Mouse (Mus musculus) heart, adult 2 months (tissue): ENCODE data around the gene Ccdc9. TPM values are rescaled to one million over a fixed set of nuclear protein-coding genes. Genes with fewer than 3 reads are reported as not detected.

Experiments
- DNase-seq, 2 experiments: peaks; one replicate each; pipeline ENCODE4 v3.0.0; 2021
- H3K27ac ChIP-seq: fragments of 200-600 bp; 2 replicates; pipeline ENCODE4 v1.8.1; 2022
- H3K27me3 ChIP-seq: fragments of 200-500 bp; 2 replicates; pipeline ENCODE4 v1.6.1; 2012; ENCODE audit warnings: mild to moderate bottlenecking, low read length, inconsistent platforms, mixed read lengths; ENCODE audit not compliant: control insufficient read depth, insufficient read depth
- H3K36me3 ChIP-seq: fragments of 200-500 bp; 2 replicates; pipeline ENCODE4 v1.6.1; 2012; ENCODE audit warnings: low read length, inconsistent platforms; ENCODE audit not compliant: control insufficient read depth, insufficient read depth
- H3K4me1 ChIP-seq: fragments of 200-500 bp; 2 replicates; pipeline ENCODE4 v1.6.1; 2011; ENCODE audit warnings: low read length; ENCODE audit not compliant: control insufficient read depth, insufficient read depth
- H3K4me3 ChIP-seq: fragments of 200-600 bp; 2 replicates; pipeline ENCODE4 v1.8.1; 2022
- H3K79me2 ChIP-seq: fragments of 200-500 bp; replicated peaks from 2 replicates; pipeline ENCODE4 v1.6.1; 2012; ENCODE audit warnings: mild to moderate bottlenecking, inconsistent platforms, low read length, moderate library complexity, mixed read lengths; ENCODE audit not compliant: control insufficient read depth, insufficient read depth
- H3K9ac ChIP-seq: fragments of 200-500 bp; 2 replicates; pipeline ENCODE4 v1.6.1; 2012; ENCODE audit warnings: low read depth, mild to moderate bottlenecking, control low read depth, inconsistent platforms, low read length, mixed read lengths
- CTCF ChIP-seq: fragments of 200-600 bp; IDR thresholded peaks from 2 replicates; pipeline ENCODE4 v1.8.1; 2022; ENCODE audit warnings: antibody characterized with exemption, mild to moderate bottlenecking, moderate library complexity
- EP300 ChIP-seq: fragments of 200-500 bp; IDR thresholded peaks from 2 replicates; pipeline ENCODE4 v1.6.1; 2011; ENCODE audit warnings: low read depth, low read length, control low read depth; ENCODE audit not compliant: insufficient read depth
- POLR2A ChIP-seq: fragments of 200-500 bp; IDR thresholded peaks from 2 replicates; pipeline ENCODE4 v1.6.1; 2011; ENCODE audit warnings: mild to moderate bottlenecking, low read depth, low read length, control low read depth; ENCODE audit not compliant: insufficient read depth
- WGBS: fragments of 180-500 bp; shearing (Covaris S2); methylation state at CpG from one replicate; pipeline ENCODE4 v1.1.7; 2018; 5-methylcytosine and 5-hydroxymethylcytosine counted together
- intact Hi-C: fragments of 180-260 bp; cut with DNase I; formaldehyde crosslinking; loops from one replicate; pipeline ENCODE4 v1.15.1; 2025
- polyA plus RNA-seq: library from polyadenylated mRNA; depleted of rRNA; stranded (reverse); fragments of >200 nt; gene quantifications from 2 replicates; pipeline ENCODE4 v1.2.3, GENCODE M21; 2012
- total RNA-seq, 2 experiments: library from RNA; stranded (reverse); gene quantifications; 2 replicates each; pipeline ENCODE4 v1.2.3; 2021

Gene Ccdc9
- total and polyA plus RNA-seq, 3 experiments, result 21.8 to 46.7 (median 33.1) TPM

GRCm38 (mm10) chr7:16298927-16299326 is 12.3 kb upstream of the Ccdc9 start:
- Histone ChIP-seq H3K9ac (no peak overlapping the region), H3K4me3 (no peak overlapping the region), H3K27me3 (no peaks in the 10 kb centered on the region), H3K4me1 (peaks cover 12% of the 10 kb centered on the region), H3K79me2 (no peaks in the 10 kb centered on the region), H3K36me3 (no peaks in the 10 kb centered on the region), H3K27ac (no peak overlapping the region)
- intact Hi-C loops, result loop anchor here (10.0 kb wide), 2 partner anchors 166 to 316 kb away; partner anchors contain the start of gene Arhgap35
- DNase-seq, result no peak
- WGBS, result 79% methylated on average over 5 of the region's 5 CpGs
- no peak for TF ChIP-seq CTCF
- no peak for TF ChIP-seq EP300
- TF ChIP-seq POLR2A, result no peak

DNA sequence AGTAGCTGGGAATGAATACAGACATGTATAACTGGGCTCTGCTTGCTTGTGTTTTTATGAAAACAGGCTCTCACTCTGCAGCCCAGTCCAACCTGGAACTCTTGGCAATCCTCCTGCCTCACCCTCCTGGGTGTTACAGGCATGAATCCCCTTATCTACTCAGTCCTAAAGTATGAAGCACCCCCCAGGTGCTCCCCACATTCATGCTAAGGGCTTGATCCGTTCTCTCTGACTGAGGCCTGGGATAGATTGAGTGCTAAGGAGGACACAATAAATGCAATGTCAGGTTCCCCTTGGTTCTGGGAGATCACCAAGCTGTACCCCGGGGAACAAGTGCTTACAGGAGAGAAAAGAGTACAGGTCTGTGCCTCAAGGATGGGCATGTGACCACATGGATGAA is 11.0 kb upstream of the Ccdc9 start:
- 77% methylated on average over 2 of the region's 2 CpGs for WGBS
- peaks cover 12% of the 10 kb centered on the region for H3K4me1 ChIP-seq
- TF ChIP-seq EP300, result no peak
- TF ChIP-seq CTCF, result no peak
- TF ChIP-seq POLR2A, result no peak
- H3K27ac ChIP-seq, result peak overlapping the region; percentile 90
- no peaks in the 10 kb centered on the region for H3K79me2 ChIP-seq
- DNase-seq, result no peak
- no peak overlapping the region for H3K9ac ChIP-seq
- H3K27me3 ChIP-seq, result no peaks in the 10 kb centered on the region
- H3K4me3 ChIP-seq, result no peak overlapping the region
- intact Hi-C loops, result loop anchor here (1.0 to 10.0 kb wide), 3 partner anchors 12 to 317 kb away; partner anchors contain the start of gene Arhgap35
- H3K36me3 ChIP-seq, result no peaks in the 10 kb centered on the region

DNA sequence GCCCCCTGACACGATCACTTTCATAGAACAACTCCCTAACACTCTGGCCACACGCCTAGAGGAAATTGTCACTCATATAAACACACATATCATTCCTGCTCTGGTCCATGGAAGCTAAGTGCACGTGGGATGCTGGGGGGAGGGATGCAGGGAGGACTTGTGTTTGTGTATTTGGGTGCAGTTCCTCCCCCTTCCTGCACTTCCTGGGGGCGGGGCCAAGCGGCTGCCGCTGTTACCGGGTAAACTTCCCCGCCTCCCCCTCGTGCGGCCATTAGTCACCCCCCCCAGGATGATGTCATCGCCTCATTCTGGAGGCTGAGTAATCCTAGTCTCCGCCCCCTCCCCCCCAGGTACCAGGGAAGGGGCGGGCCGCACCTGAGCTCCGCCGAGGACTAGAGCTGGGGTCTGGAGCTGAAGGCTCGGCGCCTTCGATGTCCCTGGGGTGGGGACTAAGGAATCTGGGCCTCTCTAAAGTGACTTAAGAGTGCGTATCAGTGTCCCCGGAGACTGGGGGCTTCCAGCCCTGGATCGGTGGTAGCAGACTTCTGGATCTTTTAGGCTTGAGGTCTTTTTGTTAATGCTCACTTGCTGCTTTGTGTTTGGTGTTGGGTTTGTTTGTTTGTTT is 10.3 kb upstream of the Ccdc9 start:
- Histone ChIP-seq H3K79me2 (no peaks in the 10 kb centered on the region), H3K27ac (peak overlapping the region; percentile 90), H3K4me1 (peaks cover 12% of the 10 kb centered on the region), H3K36me3 (no peaks in the 10 kb centered on the region), H3K27me3 (no peaks in the 10 kb centered on the region), H3K4me3 (peak overlapping the region; percentile 53), H3K9ac (peak overlapping the region; percentile 35)
- TF ChIP-seq EP300 (peak; percentile 80), POLR2A (0 out of 2 replicates have a peak, but pooled peaks have one; percentile 25), CTCF (peak; percentile 55)
- intact Hi-C loops, result loop anchor here (1.0 to 10.0 kb wide), 3 partner anchors 12 to 318 kb away; partner anchors contain the start of gene Arhgap35
- WGBS, result 2% methylated on average over 22 of the region's 22 CpGs
- peak; percentile 90 to 92 for DNase-seq

DNA sequence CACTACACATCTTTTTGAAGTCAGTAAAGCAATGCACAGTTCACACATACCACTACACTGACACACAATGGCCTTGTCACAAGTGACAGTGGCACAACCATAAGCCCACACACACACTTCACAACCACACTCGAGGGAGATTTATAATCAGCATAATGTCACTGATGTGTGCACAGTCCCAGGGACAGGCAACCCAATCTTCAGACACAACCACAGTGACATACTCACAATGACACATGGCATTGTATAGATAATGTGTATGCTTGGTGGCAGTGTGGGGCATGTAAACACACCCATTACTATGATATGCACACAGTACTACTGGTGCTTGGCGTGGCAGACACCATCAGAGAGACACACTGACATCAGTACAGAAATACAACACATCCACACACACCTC is 9.6 kb upstream of the Ccdc9 start:
- TF ChIP-seq CTCF (no peak), EP300 (no peak), POLR2A (no peak)
- Histone ChIP-seq H3K27ac (peak overlapping the region; percentile 90), H3K4me3 (no peak overlapping the region), H3K36me3 (no peaks in the 10 kb centered on the region), H3K9ac (no peak overlapping the region), H3K27me3 (no peaks in the 10 kb centered on the region), H3K79me2 (no peaks in the 10 kb centered on the region), H3K4me1 (peaks cover 12% of the 10 kb centered on the region)
- WGBS, result 30% methylated on average over 2 of the region's 2 CpGs
- DNase-seq, result no peak
- intact Hi-C loops, result loop anchor here (10.0 kb wide), 2 partner anchors 169 to 319 kb away; partner anchors contain the start of gene Arhgap35

DNA sequence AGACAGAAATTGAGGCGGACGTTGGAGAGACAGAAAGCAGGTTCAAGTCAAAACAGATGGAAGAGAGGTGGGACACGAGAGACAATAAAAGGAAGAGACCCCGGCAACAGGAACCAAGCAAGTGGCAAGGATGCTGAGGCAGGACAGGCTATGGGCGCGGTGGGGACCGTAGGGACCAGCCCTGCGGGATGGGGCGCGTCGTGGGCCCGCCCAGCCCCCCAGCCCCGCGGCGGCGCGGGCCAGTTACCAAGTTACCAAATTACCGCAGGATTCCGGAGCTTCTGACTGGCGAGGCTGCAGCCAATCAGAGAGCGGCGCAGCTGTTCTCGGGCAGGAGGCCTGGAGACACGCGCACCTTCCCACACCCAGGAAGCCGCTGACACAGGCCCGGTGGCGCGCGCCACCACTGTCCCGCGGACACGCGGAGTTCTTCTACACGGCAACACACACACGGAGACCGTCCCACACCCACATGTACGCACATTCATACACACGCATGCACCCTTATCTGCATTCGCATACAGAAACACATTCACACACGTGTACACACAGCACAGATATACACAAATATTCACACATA is 8.8 kb upstream of the Ccdc9 start:
- H3K4me1 ChIP-seq, result peaks cover 12% of the 10 kb centered on the region
- peak overlapping the region; percentile 91 for H3K27ac ChIP-seq
- peak overlapping the region; percentile 47 for H3K9ac ChIP-seq
- no peaks in the 10 kb centered on the region for H3K36me3 ChIP-seq
- peak; percentile 87 to 92 for DNase-seq
- TF ChIP-seq POLR2A (0 out of 2 replicates have a peak, but pooled peaks have one; percentile 46), CTCF (no peak), EP300 (0 out of 2 replicates have a peak, but pooled peaks have one; percentile 27)
- intact Hi-C loops, result loop anchor here (2.0 to 10.0 kb wide), 3 partner anchors 77 to 319 kb away; partner anchors contain the start of gene Arhgap35
- no peaks in the 10 kb centered on the region for H3K27me3 ChIP-seq
- H3K4me3 ChIP-seq, result peak overlapping the region; percentile 65
- under 1% methylated on average over 41 of the region's 41 CpGs for whole genome bisulfite sequencing
- no peaks in the 10 kb centered on the region for H3K79me2 ChIP-seq

GRCm38 (mm10) chr7:16294837-16295236 is 8.2 kb upstream of the Ccdc9 start:
- H3K4me3 ChIP-seq, result peak overlapping the region; percentile 65
- no peaks in the 10 kb centered on the region for H3K79me2 ChIP-seq
- no peaks in the 10 kb centered on the region for H3K27me3 ChIP-seq
- no peaks in the 10 kb centered on the region for H3K36me3 ChIP-seq
- H3K27ac ChIP-seq, result peak overlapping the region; percentile 91
- peaks cover 12% of the 10 kb centered on the region for H3K4me1 ChIP-seq
- WGBS, result under 1% methylated on average over 23 of the region's 23 CpGs
- H3K9ac ChIP-seq, result peak overlapping the region; percentile 47; the same call in 1 of the 2 replicates
- peak; percentile 96 to 97 for DNase-seq
- peak; percentile 76 for TF ChIP-seq CTCF
- TF ChIP-seq POLR2A, result peak; percentile 52
- peak; percentile 98 for TF ChIP-seq EP300
- intact Hi-C loops, result loop anchor here (1.0 to 10.0 kb wide), 6 partner anchors 19 to 320 kb away; partner anchors contain the start of gene Arhgap35
